Mouse (Mus musculus) kidney, postnatal 14 days (tissue): Measurements from ENCODE around the gene Orai1.
"Not testable (repeated sequence)": the region's sequence is repeated elsewhere in the genome, so short reads cannot be mapped to it uniquely, and the experiment has no call there.

Experiments used
- DNase-seq: peaks from one replicate; pipeline ENCODE4 v3.0.0; 2022; ENCODE audit warnings: mixed read lengths

Gene Orai1

DNA sequence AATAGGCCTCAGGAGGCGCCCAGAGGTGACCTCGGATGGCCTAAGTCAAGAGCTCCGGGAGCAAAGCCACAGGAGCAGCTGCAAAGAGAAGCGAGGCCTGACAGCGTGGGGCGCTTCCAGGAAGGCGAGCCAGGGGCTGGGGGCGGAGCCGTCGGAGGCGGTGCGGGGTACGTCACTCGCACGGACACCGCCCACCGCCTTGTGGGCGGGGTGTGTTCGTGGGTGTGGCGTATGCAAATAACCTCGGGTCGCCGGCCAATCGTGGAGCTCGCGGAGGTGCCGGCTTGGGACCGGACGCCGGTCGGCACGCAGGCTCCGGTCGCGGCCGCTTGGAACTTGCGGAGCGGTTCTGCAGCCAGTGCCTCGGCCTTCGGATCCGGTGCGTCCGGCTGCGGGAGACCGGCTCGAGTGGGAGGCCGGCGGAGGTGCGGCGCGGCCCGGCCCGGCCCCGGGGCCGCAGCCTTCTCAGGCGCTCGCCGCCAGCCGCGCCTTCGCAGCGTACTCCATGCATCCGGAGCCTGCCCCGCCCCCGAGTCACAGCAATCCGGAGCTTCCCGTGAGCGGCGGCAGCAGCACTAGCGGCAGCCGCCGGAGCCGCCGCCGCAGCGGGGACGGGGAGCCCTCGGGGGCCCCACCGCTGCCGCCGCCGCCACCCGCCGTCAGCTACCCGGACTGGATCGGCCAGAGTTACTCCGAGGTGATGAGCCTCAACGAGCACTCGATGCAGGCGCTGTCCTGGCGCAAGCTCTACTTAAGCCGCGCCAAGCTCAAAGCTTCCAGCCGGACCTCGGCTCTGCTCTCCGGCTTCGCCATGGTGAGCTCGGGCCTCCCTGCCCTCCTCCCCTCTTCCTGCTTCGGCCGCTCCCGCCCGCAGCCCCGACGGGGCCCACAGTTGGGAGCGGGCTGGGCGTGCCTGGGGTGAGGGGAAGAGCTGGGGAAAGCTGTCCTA lies at the start of gene Orai1:
Orai1 (plus strand) TSS at position 322 of the 949 bp plus-strand sequence.
- peak; percentile 99 for DNase-seq

GRCm38 (mm10) chr5:122965427-122965826 lies 49.4 kb upstream of the Orai1 start:
- no peak for DNase-seq

DNA sequence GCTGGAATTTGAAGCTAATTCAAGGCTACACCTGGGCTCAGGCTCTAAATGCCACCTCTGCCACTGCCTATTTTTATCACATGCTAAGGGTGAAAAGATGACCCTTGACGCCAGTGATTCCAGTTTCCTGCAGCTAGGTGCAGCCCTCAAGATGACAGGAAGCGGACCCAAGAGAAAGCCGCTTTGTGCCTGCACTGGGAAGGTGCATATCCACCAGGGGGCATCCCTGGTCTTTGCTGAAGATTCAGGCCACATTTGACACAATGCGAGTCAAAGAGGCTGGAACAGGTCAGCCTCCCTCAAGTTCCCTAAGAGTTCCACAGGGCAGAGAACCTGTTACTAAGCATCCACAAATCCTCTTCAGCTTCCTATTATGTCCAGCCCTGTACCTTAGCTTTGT lies 46.6 kb upstream of the Orai1 start:
- peak; percentile 86 for DNase-seq

DNA sequence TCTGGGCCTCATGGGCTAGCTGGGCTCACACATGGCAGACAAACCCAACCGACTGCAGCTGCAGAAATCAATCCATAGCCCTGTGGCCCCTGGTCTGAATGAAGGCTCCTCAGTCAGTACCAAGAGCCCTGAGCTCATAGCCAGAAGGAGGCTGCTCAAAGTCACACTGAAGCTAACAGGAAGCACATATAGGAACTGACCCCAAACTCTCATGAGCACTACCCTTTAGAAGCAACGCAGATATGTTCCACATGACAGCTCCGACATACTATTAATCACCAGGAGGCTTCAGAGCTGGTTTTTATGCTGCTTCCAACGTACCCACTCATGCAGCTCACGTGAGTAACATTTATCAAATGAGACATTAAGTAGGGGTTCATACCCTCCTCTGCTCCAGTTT lies 44.8 kb upstream of the Orai1 start:
- no peak for DNase-seq

DNA sequence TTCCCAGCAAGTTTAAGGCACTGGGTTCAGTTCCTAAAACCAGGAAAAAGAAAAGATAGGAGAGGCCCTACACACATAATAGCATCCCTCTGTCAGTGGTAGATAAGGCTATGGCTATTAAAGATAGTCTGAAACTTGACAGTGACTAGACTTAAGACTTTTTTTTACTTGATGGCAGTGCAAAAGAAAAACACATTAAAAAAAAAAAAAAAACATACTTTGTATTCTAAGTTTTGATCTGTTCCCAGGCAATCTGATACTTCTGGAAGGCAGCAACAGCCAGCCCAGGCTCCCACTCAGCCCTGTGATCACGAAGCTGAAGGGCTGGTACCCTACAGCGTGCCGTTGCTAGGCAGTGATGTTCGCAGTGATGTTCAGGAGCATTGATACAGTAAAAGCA lies 43.4 kb upstream of the Orai1 start:
- no peak for DNase-seq

DNA sequence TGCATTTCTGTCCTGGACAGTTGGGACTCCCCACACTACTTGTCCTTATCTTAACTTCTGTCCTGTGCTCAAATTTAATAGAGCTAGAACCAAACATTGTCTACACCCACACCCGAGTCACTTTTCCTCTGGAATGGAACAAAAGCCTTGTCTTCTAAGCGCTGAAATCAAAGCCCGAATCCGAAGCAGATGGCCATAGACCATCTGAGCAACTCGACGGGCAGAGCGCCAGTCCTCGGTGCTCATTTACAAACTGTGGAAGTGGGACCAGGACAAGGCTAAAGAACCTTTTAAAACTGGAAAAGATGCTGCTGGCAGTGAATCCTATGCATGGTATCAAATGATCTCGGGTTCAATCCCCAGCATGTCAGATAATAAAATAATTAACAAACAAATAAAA lies 42.8 kb upstream of the Orai1 start:
- DNase-seq, result no peak

- DNase-seq, result not testable (repeated sequence)
These were observed 40.2 kb upstream of the Orai1 start for GRCm38 (mm10) chr5:122974701-122975100.

DNA sequence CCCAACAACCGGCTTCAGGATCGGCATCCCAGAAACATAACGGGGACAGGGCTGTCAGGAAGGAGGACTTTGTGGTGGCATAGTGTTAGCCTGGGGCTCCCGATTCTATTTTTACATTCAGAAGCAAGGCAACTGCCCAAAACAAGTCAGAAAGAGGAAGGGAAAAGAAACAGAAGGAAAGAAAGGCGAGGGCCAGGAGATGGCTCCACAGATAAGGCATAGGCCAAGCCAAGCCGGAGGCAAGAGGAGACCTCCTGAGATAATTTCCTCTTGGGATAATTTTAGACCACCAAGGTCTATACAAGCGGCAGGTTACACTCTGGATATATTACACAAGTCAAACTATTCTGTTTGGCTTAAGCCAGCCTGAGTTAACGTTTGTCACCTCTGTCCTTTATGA lies 35.9 kb upstream of the Orai1 start:
- no peak for DNase-seq

GRCm38 (mm10) chr5:122984483-122984882 lies 30.4 kb upstream of the Orai1 start:
- no peak for DNase-seq

- no peak for DNase-seq
These were observed 29.6 kb upstream of the Orai1 start for GRCm38 (mm10) chr5:122985276-122985675.

DNA sequence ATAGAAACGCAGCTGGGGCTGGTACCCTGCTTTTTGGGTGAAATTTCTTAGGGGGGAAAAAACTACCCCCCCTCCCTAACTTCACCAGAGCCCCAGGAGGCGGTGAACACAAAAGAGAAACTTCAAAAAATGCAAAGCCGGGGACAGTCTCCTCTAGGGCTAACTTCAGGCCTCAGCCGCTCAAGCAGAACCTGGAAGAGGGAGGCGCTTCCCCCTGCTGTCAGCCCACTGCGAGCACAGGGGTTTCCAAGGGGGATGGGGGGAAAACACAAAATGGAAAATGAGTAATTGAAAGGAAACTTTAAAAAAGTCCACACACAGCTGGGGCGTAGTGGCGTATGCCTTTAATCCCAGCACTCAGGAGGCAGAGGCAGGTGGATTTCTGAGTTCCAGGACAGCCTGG lies 28.8 kb upstream of the Orai1 start:
- no peak for DNase-seq

DNA sequence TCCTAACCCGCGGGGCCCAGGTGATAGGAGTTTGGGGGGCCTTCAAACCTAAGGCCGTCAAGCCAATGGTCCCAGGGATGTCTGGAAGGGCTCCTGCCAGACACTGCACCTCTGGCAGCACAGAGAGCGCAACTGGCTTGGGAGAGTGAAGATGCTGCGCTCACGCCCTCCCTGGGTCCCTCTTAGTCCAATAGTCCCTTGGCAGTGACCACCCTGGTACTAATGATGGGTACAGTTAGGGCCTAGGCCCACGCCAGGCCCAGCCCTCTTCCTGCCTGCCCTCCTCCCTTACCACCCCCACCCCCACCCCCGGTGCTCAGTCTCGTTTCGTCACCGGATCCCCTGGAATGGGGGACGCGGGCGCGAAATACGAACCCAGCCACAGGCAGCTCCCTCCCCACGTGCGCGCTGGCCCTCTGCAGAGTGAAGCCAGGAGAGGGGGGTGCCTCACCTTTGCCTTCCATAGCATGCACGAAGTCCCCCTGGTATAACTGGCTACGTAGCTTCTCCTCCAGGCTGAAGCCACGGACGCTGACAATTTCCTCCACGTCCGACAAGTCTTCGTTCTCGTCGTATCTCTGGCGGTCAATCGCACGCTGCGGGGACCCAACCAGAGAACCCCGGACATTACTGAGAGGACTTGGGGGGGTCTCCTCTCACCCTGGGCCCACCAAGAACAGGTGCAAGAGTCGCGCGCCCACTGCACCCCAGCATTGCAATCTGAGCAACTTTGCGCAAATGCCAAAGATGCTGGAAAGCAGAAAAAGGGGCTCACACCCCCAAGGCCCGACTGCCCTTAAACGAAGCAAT lies 27.5 kb upstream of the Orai1 start:
- DNase-seq, result peak; percentile 40

- DNase-seq, result peak; percentile 54
These were observed 26.7 kb upstream of the Orai1 start for GRCm38 (mm10) chr5:122988021-122988751.

DNA sequence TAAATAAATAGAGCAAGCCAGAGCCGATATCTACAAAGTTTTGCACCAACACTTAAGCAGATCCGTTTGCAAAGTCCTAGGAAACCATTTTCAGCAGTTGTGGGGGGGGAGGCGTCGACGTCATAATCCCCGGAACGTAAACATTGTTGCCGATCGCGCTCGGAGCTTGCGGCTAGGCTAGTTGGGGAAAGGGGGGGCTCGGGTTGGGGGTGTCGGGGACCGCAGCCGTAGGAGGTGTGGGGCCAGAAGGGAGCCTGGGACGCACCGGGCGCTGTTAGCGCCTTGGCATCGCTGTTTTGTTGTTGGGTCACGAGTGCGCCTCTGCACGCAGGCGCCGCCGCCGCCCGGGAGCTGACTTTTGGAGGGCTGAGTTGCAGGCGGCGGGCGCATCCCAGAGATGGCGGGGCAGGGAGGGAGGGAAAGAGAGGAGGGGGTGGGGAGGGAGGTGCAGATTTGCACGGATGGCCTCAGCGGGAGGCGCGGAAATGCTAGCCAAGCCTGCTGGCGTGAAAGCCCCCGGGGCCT lies 25.8 kb upstream of the Orai1 start:
- DNase-seq, result peak; percentile 75

DNA sequence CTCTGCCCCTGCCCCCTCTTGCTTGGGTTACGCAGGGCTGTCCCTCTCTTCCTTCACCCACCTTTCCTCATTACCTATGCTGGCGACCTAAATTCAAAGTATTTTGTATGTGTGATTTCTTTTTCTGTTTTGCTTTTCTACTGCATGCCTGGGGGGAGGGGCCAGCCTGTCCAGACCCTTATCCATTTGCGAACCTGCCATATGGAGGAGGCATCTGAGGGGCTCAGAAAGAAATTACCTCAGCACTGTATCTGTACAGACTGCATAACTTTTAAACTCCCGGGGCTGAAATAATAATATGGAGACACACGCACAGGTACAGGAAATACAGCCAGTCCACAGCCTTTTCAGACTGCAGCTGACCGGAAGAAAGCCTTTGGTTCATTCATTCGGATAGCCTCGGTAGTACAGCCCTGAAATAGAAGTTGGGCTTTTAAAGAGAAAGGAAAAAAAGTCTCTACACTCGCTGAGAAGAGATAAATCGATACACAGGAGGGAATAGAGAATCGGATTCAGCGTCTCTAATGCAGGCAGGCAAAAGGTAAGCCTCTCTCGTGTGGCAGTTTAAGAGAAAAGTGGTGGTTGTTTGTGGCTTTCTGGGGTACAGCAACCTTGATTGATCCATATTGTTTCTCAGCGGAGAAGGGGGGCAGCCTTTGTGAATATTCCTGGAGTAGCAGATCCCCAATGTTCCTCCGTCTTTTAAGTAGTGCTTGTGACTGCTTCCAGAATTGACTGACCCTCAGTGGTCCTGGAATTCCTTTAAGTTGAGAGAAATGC lies 25.1 kb upstream of the Orai1 start, which contains the start of gene Kdm2b:
Kdm2b (minus strand) TSS at position 273 of the 780 bp plus-strand sequence.
- peak; percentile 40 for DNase-seq

DNA sequence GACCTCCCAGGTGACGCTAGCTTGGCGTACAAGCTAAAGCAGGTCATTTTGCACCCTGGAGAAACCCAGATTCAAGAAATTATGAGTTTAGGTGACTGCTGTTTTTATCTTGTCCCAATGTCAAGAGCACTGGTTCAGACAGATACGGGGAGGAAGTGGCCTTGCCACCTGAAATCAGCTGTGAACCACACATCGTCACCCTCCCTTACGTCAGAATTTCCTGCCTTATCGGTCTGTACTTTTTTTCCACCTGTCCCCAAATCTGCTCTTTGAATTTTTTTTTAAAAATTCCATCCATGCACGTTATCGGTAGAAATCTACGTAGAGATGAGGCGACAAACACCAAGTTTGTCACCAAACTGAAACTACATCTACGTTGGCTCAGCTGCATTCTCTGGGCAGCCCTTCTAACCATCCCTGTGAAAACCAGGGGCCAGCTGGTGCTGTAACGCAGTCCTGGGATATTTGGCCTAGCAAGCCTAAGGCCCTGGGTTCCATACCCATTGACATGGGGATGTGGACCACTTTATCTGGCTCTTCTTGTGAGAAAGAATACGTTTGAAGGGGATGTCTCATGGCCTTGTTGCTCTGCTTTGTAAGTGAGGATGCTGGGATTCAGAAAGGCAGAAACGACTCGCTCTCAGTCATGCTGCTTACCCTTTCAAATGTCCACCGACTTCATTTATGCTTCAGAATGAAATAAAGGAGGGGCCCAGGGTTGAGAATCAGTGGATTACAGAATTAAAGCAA lies 24.3 kb upstream of the Orai1 start:
- DNase-seq, result no peak

- no peak for DNase-seq
These were observed 23.4 kb upstream of the Orai1 start for GRCm38 (mm10) chr5:122991350-122992004.

DNA sequence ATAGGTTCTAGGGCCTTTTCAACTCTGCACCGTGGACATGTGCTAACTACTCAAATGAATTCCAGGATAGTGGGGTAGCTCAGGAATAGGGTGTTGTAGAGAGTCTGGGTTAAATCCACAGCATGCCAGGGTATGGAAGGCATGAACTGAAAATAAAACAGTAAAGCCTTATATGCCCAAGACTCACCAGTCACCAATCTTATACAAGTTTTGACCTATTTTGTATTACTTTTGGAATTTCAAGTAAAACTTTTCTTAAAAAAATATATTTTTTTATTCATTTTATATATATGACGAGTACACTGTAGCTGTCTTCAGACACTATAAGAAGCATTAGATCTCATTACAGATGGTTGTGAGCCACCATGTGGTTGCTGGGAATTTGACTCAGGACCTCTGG lies 21.1 kb upstream of the Orai1 start:
- DNase-seq, result no peak

DNA sequence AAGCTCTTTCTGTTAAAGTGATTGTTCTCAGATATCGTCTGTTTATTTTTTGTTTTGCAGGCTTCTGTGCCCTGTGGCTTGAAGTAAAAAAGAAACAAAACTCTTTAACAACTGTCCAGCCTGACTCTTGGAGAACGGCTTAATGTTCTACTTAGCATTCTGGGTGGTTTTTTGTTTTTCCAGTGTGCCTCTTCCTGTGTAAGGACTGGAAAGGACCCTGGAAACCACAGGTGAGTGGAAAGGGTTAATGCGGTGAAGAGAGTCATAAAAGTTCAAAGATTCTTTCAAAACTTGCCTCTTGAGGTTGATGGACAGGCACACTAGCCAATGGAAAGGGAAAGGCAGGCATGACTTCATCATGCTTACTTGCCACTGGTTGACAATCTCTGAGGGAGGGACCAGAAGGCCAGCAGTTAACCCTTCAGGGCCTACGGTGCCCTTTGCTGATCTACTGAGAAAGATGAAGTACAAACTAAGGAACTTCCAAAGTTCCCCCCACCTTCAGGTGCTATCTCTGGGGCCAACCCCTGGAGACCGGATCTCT lies 20.5 kb upstream of the Orai1 start:
- peak; percentile 94 for DNase-seq

DNA sequence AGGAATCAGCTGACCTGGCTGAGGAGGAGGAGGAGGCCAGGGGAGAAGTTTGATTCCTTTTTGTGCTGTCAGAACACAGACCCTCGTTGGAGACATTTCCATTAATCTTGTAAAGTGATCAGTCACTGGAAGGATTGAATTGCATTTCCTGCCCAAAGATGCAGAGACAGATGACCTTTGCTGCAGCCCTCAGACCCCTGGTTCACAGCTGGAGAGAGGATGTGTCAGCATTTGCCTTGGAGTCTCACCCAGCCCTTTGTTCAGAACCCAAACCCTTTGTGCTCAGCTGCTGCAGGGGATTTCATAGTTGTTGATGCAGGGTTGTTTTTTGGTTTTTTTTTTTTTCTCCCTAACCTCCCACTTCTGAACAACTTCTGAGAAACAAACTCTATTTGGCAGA lies 20.0 kb upstream of the Orai1 start:
- DNase-seq, result no peak
